Mouse (Mus musculus): ENCODE results near the gene Prdm2. TPM values are rescaled to one million over a fixed set of nuclear protein-coding genes. Genes with fewer than 3 reads are reported as not detected.

Prdm2 gene
- polyA plus RNA-seq, 1 experiment from 2014 or later = 10.4 TPM

GRCm38 (mm10) chr4:143058765-143059344, 153.9 kb downstream of the Prdm2 start:
- H3K27me3 ChIP-seq (replicated peaks) = no peaks in the 10 kb centered on the region
- no peak overlapping the region for H3K9ac ChIP-seq
- H3K4me2 ChIP-seq = no peak overlapping the region
- no peak for ATAC-seq (ENCODE audit: insufficient number of reproducible peaks, low FRiP score)
- H3K4me3 ChIP-seq = no peak overlapping the region
- no peak overlapping the region for H3K27ac ChIP-seq (ENCODE audit: poor library complexity, severe bottlenecking)
- peaks cover 9% of the 10 kb centered on the region; the same call in 1 of the 2 replicates for H3K4me1 ChIP-seq (replicated peaks)
- H3K9me3 ChIP-seq (replicated peaks) = no peaks in the 10 kb centered on the region; the same call in 1 of the 2 replicates
- H3K36me3 ChIP-seq = no peaks in the 10 kb centered on the region
- WGBS = 84% methylated on average over 12 of the region's 12 CpGs

Small RNA genes lying within 50 kb of the gene (microRNA-seq; reads per million reads assigned to microRNA genes)
- gene Mir7021 = 2.8 reads per million, percentile 6 among the genes with 10 or more reads in this experiment

Other genes starting within 250 kb of the Prdm2 start
- 28.4 and 28.8 TPM in 2 replicates for gene Pdpn, start 86.6 kb upstream of the Prdm2 start, polyA plus RNA-seq (2016; fragmentation: Nextera tagmentation; extraction: Ambion mirVana)
- gene Lrrc38, start 136.8 kb upstream of the Prdm2 start, polyA plus RNA-seq (2016; fragmentation: Nextera tagmentation; extraction: Ambion mirVana) = 0.08 TPM in 1 of 2 replicates, not detected in the other
- not detected in 2 replicates for gene Pramel1, start 181.4 kb upstream of the Prdm2 start, polyA plus RNA-seq (2016; fragmentation: Nextera tagmentation; extraction: Ambion mirVana)
- 13.6 and 13.8 TPM in 2 replicates for gene Pramef8, start 199.4 kb upstream of the Prdm2 start, polyA plus RNA-seq (2016; fragmentation: Nextera tagmentation; extraction: Ambion mirVana)
- not detected in 2 replicates for gene Oog4, start 237.3 kb upstream of the Prdm2 start, polyA plus RNA-seq (2016; fragmentation: Nextera tagmentation; extraction: Ambion mirVana)